Mouse (Mus musculus) forebrain, embryonic 15.5 days (tissue): ENCODE data around the gene Ercc1. TPM values are rescaled to one million over a fixed set of nuclear protein-coding genes. Genes with fewer than 3 reads are reported as not detected.
A peak's percentile ranks its signal among the peaks of the same experiment; 100 is the strongest.

Source experiments
- ATAC-seq: fragments of 200-750 bp; cut with Nextera tagmentation; replicated peaks from 2 replicates; pipeline ENCODE4 v1.8.0; 2017; ENCODE audit warnings: mild to moderate bottlenecking, moderate TSS enrichment, moderate library complexity
- H3K27ac ChIP-seq: fragments of 300-500 bp; sonication (generic); replicated peaks from 2 replicates; pipeline ENCODE4 v1.5.1; 2015; ENCODE audit warnings: mild to moderate bottlenecking, inconsistent platforms
- H3K27me3 ChIP-seq: fragments of 300-500 bp; sonication (generic); 2 replicates; pipeline ENCODE4 v1.6.1; 2015; ENCODE audit warnings: inconsistent platforms
- H3K36me3 ChIP-seq: fragments of 300-500 bp; sonication (generic); 2 replicates; pipeline ENCODE4 v1.6.1; 2015; ENCODE audit warnings: mild to moderate bottlenecking, inconsistent platforms
- H3K4me1 ChIP-seq: fragments of 300-500 bp; sonication (generic); 2 replicates; pipeline ENCODE4 v1.6.1; 2015; ENCODE audit warnings: inconsistent platforms
- H3K4me2 ChIP-seq: fragments of 300-500 bp; sonication (generic); replicated peaks from 2 replicates; pipeline ENCODE4 v1.6.1; 2015; ENCODE audit warnings: mild to moderate bottlenecking, inconsistent platforms
- H3K4me3 ChIP-seq: fragments of 300-500 bp; sonication (generic); 2 replicates; pipeline ENCODE4 v1.5.1; 2015; ENCODE audit warnings: mild to moderate bottlenecking, inconsistent platforms
- H3K9ac ChIP-seq: fragments of 300-500 bp; sonication (generic); replicated peaks from 2 replicates; pipeline ENCODE4 v1.6.1; 2015; ENCODE audit warnings: mild to moderate bottlenecking, inconsistent platforms
- H3K9me3 ChIP-seq: fragments of 300-500 bp; sonication (generic); 2 replicates; pipeline ENCODE4 v1.6.1; 2016; ENCODE audit warnings: inconsistent platforms
- WGBS: fragments of 180-500 bp; shearing (Covaris S2); methylation state at CpG from one replicate; pipeline ENCODE4 v1.1.7; 2015; ENCODE audit warnings: mixed read lengths; 5-methylcytosine and 5-hydroxymethylcytosine counted together
- polyA plus RNA-seq: library from polyadenylated mRNA; unstranded; fragments of >200 nt; fragmentation: Nextera tagmentation; extraction: Ambion mirVana; gene quantifications from 2 replicates; pipeline ENCODE4 v1.2.1, GENCODE M21; 2015

Gene Ercc1
- polyA plus RNA-seq, 1 experiment from 2014 or later, result 94.6 TPM

- ATAC-seq, result peak; percentile 56
- H3K27ac ChIP-seq, result peak overlapping the region; percentile 31; the same call in 1 of the 2 replicates
- WGBS, result under 1% methylated on average over 22 of the region's 22 CpGs
- peak overlapping the region; percentile 46 for H3K4me3 ChIP-seq
- H3K4me2 ChIP-seq, result peak overlapping the region; percentile 83
- H3K4me1 ChIP-seq, result peaks cover 19% of the 10 kb centered on the region
- H3K27me3 ChIP-seq, result no peaks in the 10 kb centered on the region
- no peaks in the 10 kb centered on the region for H3K36me3 ChIP-seq
- H3K9ac ChIP-seq, result peak overlapping the region; percentile 44
- no peaks in the 10 kb centered on the region for H3K9me3 ChIP-seq
Measured at GRCm38 (mm10) chr7:19327128-19327527, 17.4 kb upstream of the Ercc1 start.

DNA sequence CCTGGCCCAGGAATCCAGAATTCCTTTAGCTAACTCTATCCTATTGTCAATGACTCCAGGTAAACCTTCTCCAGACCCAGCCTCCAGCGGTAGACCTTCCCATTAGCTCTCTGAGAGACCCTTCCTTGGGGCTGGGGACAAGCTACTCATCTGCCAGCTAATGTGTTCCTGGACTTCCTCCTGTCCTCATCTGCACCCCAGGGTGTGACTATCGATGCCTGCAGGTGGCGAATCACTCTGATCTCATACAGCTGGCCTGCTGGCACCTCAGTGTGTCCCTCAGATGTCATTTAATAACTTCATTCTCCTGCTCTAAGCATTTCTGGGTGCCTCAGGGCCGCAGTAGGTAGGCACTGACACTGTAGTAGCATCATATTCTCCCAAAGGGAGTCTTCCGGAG is 16.8 kb upstream of the Ercc1 start:
- H3K27ac ChIP-seq, result no peak overlapping the region
- no peak for ATAC-seq
- H3K4me1 ChIP-seq, result peaks cover 23% of the 10 kb centered on the region
- no peaks in the 10 kb centered on the region for H3K27me3 ChIP-seq
- H3K36me3 ChIP-seq, result no peaks in the 10 kb centered on the region
- H3K4me3 ChIP-seq, result no peak overlapping the region
- 85% methylated on average over 5 of the region's 5 CpGs for WGBS
- peak overlapping the region; percentile 83; the same call in 1 of the 2 replicates for H3K4me2 ChIP-seq
- H3K9ac ChIP-seq, result no peak overlapping the region
- H3K9me3 ChIP-seq, result no peaks in the 10 kb centered on the region

GRCm38 (mm10) chr7:19328425-19328824 is 16.2 kb upstream of the Ercc1 start:
- no peaks in the 10 kb centered on the region for H3K9me3 ChIP-seq
- H3K27me3 ChIP-seq, result no peaks in the 10 kb centered on the region
- no peak overlapping the region for H3K27ac ChIP-seq
- no peak overlapping the region for H3K4me3 ChIP-seq
- H3K36me3 ChIP-seq, result no peaks in the 10 kb centered on the region
- no peak overlapping the region for H3K9ac ChIP-seq
- ATAC-seq, result no peak
- no peak overlapping the region for H3K4me2 ChIP-seq
- H3K4me1 ChIP-seq, result peaks cover 25% of the 10 kb centered on the region

DNA sequence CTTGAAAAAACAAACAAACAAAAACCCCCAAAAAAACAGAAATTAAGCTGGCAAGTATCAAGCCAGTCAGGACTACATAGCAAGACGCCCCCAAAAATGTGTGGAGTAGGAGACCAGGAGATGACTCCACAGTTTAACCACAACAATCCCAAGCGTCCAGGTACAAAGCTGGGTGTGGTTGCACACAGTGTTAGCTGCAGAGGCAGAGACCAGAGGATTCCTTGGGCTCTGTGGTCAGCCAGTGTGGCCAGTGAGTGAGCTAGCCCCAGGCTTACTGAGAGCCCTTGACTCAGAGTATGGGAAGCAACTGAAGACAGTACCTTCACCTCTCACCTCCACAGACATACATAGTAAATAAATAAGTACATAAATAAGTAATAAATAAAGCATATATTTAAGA is 12.7 kb upstream of the Ercc1 start:
- WGBS, result 72% methylated on average over 2 of the region's 2 CpGs
- no peak for ATAC-seq
- peak overlapping the region; percentile 80; the same call in 1 of the 2 replicates for H3K9ac ChIP-seq
- H3K36me3 ChIP-seq, result no peaks in the 10 kb centered on the region
- no peak overlapping the region for H3K4me2 ChIP-seq
- peaks cover 18% of the 10 kb centered on the region for H3K4me1 ChIP-seq
- no peaks in the 10 kb centered on the region for H3K27me3 ChIP-seq
- no peak overlapping the region for H3K4me3 ChIP-seq
- H3K27ac ChIP-seq, result no peak overlapping the region
- H3K9me3 ChIP-seq, result no peaks in the 10 kb centered on the region

- Histone ChIP-seq H3K27me3 (no peaks in the 10 kb centered on the region), H3K9me3 (no peaks in the 10 kb centered on the region), H3K36me3 (no peaks in the 10 kb centered on the region), H3K9ac (peak overlapping the region; percentile 80), H3K4me2 (peak overlapping the region; percentile 77), H3K4me1 (peaks cover 10% of the 10 kb centered on the region), H3K4me3 (peak overlapping the region; percentile 59), H3K27ac (peak overlapping the region; percentile 79)
- WGBS, result under 1% methylated on average over 52 of the region's 52 CpGs
- ATAC-seq, result peak; percentile 51
Measured at GRCm38 (mm10) chr7:19332709-19333352, 11.7 kb upstream of the Ercc1 start.

DNA sequence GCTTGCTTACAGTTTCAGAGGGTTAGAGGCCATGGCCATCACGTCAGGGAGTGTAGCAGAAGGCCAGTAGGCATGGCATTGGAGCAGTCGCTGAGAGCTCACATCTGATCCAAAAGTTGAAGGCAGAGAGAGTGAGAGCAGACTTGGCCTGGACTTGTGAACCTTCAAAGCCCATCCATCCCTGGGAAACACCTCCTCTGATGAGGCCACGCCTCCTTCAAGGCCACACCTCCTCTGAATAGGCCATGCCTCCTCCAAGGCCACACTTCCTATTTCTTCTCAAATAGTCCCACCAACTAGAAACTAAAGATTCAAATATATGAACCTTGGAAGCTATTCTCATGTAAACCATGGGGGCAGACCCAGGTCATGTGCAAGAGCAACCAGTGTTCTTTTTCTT is 9.0 kb upstream of the Ercc1 start:
- WGBS, result 36% methylated on average over 3 of the region's 3 CpGs
- Histone ChIP-seq H3K36me3 (no peaks in the 10 kb centered on the region), H3K9ac (no peak overlapping the region)

DNA sequence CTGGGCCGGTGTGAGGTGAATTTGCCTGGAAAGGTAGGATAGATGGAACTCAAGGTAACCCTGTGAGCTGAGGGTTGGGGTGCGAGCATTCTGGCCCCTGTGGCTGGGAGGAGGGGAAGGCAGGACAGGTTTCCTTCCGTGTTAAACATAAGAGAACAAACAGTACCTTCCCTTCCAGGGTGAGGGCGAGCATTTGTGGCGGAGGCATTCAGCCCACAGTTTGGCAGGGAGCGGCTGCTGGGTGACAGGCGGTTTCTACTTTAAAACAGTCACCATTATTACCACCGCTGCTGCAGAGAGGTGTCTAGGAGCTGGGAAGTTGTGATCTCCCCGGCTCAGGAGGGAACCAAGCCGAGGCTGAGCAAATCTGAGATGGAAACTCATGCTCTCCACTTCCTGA is 7.5 kb upstream of the Ercc1 start:
- Histone ChIP-seq H3K4me1 (peaks cover 20% of the 10 kb centered on the region), H3K4me2 (no peak overlapping the region), H3K9ac (no peak overlapping the region), H3K36me3 (no peaks in the 10 kb centered on the region), H3K9me3 (no peaks in the 10 kb centered on the region), H3K27me3 (0 out of 2 replicates have a peak, but pooled peaks cover 8% of the 10 kb centered on the region), H3K27ac (no peak overlapping the region), H3K4me3 (no peak overlapping the region)
- ATAC-seq, result no peak
- WGBS, result 68% methylated on average over 10 of the region's 10 CpGs

More for the DNA sequence above, 9.0 kb upstream of the Ercc1 start:
- no peaks in the 10 kb centered on the region for H3K27me3 ChIP-seq
- no peak for ATAC-seq
- H3K4me1 ChIP-seq, result peaks cover 10% of the 10 kb centered on the region
- H3K9me3 ChIP-seq, result no peaks in the 10 kb centered on the region
- no peak overlapping the region for H3K4me2 ChIP-seq
- H3K4me3 ChIP-seq, result no peak overlapping the region
- no peak overlapping the region for H3K27ac ChIP-seq

DNA sequence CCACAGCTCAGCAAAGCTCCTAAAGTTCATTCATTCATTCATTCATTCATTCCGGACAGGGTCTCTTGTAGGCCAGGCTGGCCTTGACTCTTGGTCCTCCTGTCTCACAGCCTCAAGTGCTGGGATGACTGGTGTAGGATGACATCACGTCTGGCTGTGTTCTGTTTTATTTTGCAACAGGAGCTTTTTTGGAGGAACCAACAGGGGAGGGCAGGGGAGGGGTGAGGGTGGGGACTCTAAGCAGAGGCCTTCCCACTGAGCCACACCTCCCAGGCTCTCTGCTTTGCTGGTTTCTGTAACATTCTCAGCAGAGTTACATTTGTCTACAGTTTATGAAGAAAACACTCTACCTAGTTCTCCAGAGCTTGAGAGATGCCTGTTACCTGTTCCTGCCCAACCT is 6.5 kb upstream of the Ercc1 start:
- no peak overlapping the region for H3K4me3 ChIP-seq
- no peak overlapping the region for H3K4me2 ChIP-seq
- H3K9ac ChIP-seq, result no peak overlapping the region
- no peak for ATAC-seq
- H3K4me1 ChIP-seq, result peaks cover 24% of the 10 kb centered on the region
- H3K36me3 ChIP-seq, result no peaks in the 10 kb centered on the region
- WGBS, result 59% methylated on average over 2 of the region's 2 CpGs
- H3K27ac ChIP-seq, result no peak overlapping the region
- H3K9me3 ChIP-seq, result no peaks in the 10 kb centered on the region
- H3K27me3 ChIP-seq, result 0 out of 2 replicates have a peak, but pooled peaks cover 8% of the 10 kb centered on the region

DNA sequence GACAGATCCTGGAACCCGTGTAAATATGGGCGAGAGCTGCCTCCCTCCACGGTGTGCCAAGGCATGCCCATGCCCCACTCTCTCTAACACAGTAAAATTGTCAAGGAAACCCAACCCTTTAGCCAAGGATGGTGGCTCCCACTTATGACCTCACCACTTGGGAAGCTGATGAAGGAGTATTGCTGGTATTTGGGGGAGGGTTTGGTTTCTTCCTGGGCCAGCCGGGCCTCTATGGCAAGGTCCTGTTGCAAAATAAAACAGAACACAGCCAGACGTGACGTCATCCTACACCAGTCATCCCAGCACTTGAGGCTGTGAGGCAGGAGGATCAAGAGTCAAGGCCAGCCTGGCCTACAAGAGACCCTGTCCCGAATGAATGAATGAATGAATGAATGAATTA is 6.0 kb upstream of the Ercc1 start:
- H3K27me3 ChIP-seq, result 0 out of 2 replicates have a peak, but pooled peaks cover 8% of the 10 kb centered on the region
- no peak for ATAC-seq
- no peak overlapping the region for H3K4me3 ChIP-seq
- H3K36me3 ChIP-seq, result no peaks in the 10 kb centered on the region
- no peak overlapping the region for H3K9ac ChIP-seq
- no peak overlapping the region for H3K4me2 ChIP-seq
- 71% methylated on average over 7 of the region's 7 CpGs for WGBS
- H3K4me1 ChIP-seq, result peaks cover 22% of the 10 kb centered on the region
- H3K9me3 ChIP-seq, result no peaks in the 10 kb centered on the region
- no peak overlapping the region for H3K27ac ChIP-seq

- WGBS, result 22% methylated on average over 10 of the region's 10 CpGs
- no peak for ATAC-seq
- 0 out of 2 replicates have a peak overlapping the region, but pooled peaks have one; percentile 58 for H3K9ac ChIP-seq
- 0 out of 2 replicates have a peak, but pooled peaks cover 8% of the 10 kb centered on the region for H3K27me3 ChIP-seq
- no peak overlapping the region for H3K27ac ChIP-seq
- H3K36me3 ChIP-seq, result no peaks in the 10 kb centered on the region
- peaks cover 36% of the 10 kb centered on the region for H3K4me1 ChIP-seq
- H3K9me3 ChIP-seq, result no peaks in the 10 kb centered on the region
- peak overlapping the region; percentile 99 for H3K4me2 ChIP-seq
- peak overlapping the region; percentile 53; the same call in 1 of the 2 replicates for H3K4me3 ChIP-seq
Measured at GRCm38 (mm10) chr7:19341250-19341649, 3.3 kb upstream of the Ercc1 start.

DNA sequence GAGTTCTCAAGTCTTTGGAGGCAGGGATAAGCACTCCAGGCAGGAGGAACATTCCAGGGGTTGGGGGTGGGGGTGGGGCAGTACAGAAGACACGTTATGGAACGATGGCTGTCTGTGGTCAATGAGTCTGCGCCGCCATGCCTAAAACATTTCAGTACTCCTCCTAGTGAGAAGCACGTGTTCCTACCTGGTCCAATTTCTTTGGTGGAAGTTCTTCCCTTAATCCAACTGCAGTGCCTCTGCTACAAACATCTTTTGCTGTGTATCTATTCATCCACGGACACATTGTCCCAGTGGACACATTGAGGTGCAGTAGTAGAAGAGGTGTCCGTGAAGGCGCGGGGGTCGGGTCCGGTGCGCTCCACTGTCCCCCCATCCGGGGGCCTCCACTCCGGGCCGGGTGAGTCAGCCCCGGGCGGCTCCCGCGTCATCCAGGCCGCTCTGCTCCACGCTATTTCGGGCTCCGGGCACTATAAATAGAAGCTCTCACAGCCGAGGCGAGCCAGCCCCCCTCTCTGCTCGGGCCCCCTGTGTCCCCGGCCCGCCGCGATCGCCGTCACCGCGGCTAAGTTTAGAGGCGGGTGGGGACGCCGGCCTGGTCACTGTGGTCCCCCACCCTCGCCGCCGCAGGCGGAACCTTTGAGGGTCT is 2.7 kb upstream of the Ercc1 start:
- ATAC-seq, result no peak
- H3K36me3 ChIP-seq, result no peaks in the 10 kb centered on the region
- WGBS, result under 1% methylated on average over 41 of the region's 41 CpGs

DNA sequence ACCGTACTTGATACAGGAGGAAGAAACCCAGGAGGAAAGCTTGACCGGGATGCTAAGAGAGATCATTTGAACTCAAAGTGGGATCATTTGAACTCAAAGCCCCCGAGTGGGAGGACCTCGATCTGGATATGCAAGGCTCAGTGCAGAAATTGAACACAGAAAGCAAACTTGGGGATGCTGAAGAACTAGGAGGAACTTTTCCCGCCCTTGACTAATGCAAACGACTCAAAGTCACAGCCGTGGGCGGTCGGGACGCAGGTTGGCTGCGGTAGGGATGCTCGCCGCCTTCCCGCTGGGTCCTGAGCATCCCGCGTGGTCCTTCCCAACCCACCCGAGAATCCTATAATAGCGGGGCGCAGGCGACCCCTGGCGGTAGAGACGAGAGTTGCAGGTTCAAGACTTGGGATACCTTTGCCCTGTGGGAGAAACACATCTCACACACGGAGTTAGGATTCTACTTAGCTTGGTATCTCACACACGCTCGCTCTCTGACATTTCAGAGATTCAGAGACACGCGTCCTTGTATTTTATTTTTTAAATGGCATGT is 2.0 kb upstream of the Ercc1 start:
- H3K36me3 ChIP-seq, result no peaks in the 10 kb centered on the region
- H3K9ac ChIP-seq, result peak overlapping the region; percentile 58
- H3K4me3 ChIP-seq, result peak overlapping the region; percentile 53
- no peak overlapping the region for H3K27ac ChIP-seq
- H3K27me3 ChIP-seq, result 0 out of 2 replicates have a peak, but pooled peaks cover 8% of the 10 kb centered on the region
- peak overlapping the region; percentile 99 for H3K4me2 ChIP-seq
- H3K4me1 ChIP-seq, result peaks cover 36% of the 10 kb centered on the region
- no peaks in the 10 kb centered on the region for H3K9me3 ChIP-seq
- under 1% methylated on average over 27 of the region's 27 CpGs for WGBS
- ATAC-seq, result 0 out of 2 replicates have a peak, but pooled peaks have one; percentile 14

More for the DNA sequence above, 2.7 kb upstream of the Ercc1 start:
- no peak overlapping the region for H3K27ac ChIP-seq
- H3K9ac ChIP-seq, result peak overlapping the region; percentile 58
- H3K4me1 ChIP-seq, result peaks cover 36% of the 10 kb centered on the region
- 0 out of 2 replicates have a peak, but pooled peaks cover 8% of the 10 kb centered on the region for H3K27me3 ChIP-seq
- H3K4me3 ChIP-seq, result peak overlapping the region; percentile 53
- H3K4me2 ChIP-seq, result peak overlapping the region; percentile 99
- H3K9me3 ChIP-seq, result no peaks in the 10 kb centered on the region
